Mouse (Mus musculus) left cerebral cortex, adult 9 months (tissue): ENCODE data around the gene Mosmo.

Experiments
- DNase-seq, 2 experiments: peaks; one replicate each; pipeline ENCODE4 v3.0.0; 2022; ENCODE audit warnings: low spot score in 2 of 2

The Mosmo gene

DNA sequence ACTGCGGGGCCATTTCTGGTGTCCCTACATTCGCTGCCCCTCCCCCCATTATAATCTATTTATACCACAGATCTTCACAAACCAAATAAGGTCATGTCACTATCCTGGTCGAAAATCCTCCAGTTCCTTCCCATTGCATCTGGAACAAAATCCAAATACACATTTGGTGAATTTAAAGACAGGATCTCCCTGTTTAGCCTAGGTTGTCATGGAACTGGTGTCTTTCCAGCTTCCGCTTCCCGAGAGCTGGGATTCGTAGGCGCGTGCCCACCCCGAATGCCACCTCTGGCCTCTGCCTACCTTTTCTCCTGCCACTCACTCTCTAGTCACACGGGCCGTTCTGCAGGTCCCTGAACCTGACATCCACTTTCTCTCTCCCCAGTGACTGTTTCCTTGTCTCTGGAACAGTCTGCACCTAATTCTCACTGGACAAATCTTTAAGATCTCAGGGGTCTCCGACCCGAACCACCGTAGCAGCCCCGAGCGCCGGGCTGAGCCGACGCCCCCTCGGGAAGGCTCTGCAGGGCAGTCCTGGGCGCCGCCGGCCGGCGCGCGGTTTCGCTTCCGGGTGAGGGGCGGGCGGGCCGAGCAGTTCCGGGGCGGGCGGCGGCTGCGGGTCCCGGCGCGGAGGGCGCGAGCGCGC, at the start of gene Mosmo:
Gene Mosmo, plus strand, starts transcription at position 618 of the 643 bp plus-strand sequence.
- DNase-seq: peak; percentile 25 to 49

DNA sequence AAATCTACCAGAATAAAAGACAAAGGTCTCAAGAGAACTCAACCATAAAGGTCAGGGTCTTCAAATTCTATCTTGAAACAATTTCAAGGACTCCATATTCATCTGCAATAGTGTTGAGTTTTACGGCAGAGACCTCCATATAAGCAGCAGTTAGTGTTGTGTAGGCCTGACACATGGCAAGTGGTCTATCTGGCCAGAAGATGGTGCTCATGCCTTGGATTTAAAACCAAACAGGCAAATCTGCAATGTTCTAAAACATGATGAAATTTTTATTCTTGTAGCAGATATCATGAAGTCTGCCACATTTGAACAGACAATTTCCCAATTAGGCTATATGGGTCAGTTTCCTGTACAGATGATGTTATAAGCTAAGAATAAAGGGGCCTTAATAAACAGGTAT, 44.9 kb upstream of the Mosmo start:
- DNase-seq: peak in 1 of 2 experiments; percentile 52

DNA sequence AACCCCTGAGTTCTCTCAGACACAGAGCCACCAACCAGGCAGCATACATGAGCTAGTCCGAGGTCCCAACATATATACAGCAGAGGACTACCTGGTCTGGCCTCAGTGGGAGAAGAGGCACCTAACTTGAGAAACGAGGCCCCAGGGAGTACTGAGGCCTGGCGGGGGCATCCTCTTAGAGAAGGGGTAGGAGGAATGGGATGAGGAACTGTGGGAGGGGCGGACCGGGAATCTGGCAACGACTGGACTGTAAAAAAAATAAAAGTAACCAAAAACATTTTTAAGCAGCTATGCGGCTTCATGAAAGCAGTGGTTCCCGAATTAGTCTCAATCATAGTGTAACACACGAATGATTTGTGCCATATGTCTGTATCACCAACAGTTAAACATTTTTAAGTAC, 43.1 kb upstream of the Mosmo start:
- DNase-seq: no peak

DNA sequence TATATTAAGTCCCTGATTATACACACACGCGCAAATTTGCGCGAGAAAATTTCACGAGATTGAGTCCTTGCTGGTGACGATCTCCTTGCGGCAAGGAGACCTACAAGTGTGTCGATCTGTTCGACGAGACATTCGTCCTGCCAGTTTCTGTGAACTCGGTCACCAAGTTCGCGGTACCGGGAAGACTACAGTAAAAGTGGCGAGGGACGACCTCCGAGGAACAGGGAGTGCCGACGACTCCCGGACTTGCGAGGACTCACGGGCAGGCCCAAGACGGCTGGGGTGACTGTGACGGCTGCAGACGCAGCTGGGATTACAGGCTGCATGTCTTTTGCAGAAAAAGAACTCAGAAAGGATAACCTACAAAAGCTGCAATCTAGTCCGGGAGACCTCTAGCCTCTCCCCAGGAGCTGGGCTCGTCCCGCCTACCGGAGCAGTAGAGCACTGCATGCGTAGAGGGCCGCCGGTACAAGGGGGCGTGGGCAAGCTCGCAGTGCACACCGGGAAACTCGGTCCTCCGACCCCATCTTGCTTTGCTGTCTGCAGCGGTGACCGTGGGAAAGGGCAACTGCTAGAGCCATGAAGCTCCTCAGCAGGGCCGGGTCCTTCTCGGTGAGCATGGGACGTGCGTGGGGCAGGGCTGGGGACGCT, 42.6 kb upstream of the Mosmo start, which contains the start of gene Uqcrc2:
Gene Uqcrc2, plus strand, starts transcription at position 466 of the 651 bp plus-strand sequence.
- DNase-seq: peak; percentile 52 to 84

DNA sequence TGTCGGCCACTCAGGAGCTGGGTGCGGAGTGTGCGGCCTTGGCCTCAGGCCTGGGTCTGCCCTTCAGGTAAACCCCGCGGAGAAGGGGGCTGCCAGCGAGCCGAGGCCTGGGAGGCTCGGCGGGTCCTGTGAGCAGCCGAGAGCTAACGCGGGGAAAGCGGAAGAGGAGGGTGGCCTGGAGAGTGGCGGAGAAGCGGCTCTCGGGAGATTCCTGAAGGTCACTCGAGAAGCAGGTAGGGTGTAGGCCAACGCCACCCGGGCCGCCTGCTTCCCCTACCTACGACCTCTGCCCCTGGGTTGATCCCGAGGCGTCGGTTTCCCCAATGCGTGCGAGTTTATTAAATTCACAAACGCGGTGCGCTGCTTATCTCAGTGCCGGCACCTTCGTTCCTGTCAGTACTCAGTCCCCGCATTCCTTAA, 42.0 kb upstream of the Mosmo start:
- no peak for DNase-seq

DNA sequence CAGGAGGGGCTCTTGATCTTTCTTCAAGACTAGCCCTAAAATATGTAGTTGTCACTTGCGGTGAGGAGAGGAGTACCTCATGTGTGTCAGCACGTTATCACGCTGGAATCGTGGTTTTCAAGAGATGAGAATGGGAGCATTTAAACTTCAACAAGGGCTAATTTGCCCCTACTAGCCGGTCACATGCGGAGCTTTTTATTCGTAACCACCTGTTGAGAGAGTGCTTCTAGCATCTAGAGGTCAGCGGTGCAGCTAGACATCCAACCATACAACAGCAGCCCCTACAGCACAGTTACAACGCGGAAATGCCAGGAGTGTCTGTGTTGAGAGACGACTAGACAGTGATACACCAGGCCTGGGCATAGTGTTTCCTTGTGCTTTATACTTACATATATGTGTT, 41.6 kb upstream of the Mosmo start:
- DNase-seq: no peak

DNA sequence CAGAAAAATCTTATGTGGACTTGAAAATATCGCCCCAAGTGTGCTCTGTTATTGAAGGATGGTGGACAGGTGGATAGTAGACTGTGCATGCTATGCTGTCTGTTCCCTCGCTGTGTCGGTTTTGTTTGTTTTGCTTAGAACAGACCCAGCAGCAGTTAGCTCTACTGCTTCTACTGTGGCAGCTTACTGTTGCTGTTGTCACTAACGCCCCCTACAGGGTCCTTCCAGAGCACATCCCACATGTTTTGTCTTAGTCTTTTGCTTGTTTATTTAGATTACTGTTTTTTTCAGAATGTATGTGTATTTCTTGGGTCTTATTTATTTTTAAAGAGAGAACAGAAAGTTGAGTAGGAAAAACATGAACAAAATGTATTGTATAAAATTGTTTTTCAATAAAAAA, 34.2 kb upstream of the Mosmo start:
- no peak for DNase-seq

DNA sequence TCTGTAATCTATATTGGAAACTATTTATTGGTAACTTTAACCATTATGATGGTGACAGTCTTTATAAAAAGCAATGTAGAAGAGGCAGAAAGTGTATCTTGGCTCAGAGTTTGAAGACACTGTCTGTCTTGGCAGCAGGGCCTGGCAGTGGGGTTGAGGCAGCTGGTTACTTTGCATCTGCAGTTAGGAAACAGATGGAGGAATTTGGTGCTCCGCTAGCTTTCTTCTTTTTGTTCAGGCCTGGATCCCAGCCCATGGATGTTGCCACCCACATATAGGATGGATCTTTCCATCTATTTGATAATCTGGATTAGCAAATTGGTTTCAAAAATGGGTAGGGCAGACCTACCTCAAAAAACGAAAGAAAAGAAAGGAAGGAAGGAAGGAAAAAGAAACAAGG, 29.6 kb upstream of the Mosmo start:
- peak; percentile 37 to 60 for DNase-seq

DNA sequence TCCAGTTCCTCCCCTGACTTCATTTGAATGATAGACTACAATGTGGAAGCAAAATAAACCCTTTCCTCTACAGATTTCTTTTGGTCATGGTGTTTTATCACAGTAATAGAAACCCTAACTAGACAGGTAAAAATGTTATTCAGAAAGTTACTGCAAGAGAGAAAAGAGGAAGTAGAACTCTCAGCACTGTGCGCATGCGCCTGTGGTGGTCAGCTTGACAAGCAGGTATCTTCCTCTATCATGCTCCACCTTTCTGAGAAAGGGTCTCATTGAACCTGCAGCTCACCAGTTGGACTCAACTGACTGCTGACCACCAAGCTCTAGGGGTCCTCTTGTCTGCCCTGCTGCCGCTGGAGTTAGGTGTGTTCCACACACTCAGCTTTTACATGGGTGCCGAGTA, 15.3 kb upstream of the Mosmo start:
- no peak for DNase-seq

DNA sequence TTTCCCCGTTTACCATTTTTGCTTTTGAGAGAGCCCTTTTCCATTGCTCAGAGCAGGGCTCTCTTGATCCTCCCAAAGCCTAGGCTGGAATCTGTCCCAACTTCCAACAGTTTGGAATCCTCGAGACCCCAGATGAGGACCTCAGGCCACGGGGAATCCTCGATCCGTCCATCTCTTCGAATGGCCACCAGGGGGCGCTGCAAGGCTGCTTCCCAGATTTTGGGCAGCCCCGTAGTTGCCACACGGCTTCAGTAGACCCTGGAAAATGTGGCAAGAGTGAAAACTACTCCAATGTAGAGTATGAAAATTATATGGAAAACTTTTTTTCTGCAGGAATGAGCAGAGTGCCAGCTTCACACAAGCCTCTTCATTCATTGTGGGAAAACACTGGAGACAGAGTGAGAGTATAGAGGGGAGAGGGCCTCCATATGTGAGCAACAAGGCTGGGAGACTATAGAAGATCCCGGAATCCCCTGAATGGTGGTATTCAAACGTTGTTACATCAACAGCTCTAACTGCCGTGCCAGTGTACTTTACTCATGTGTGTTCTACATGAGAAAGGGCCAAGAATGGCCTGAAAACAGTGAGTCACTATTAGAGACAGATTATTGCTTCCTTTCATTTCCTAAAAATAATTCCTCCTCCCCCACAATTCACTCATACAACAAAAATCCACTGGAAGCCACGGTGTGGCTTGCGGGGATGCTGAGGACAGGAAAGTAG, 7.1 kb upstream of the Mosmo start, which contains the start of gene Pdzd9:
Gene Pdzd9, minus strand, starts transcription at position 191 of the 723 bp plus-strand sequence.
- DNase-seq: peak in 1 of 2 experiments; percentile 62

DNA sequence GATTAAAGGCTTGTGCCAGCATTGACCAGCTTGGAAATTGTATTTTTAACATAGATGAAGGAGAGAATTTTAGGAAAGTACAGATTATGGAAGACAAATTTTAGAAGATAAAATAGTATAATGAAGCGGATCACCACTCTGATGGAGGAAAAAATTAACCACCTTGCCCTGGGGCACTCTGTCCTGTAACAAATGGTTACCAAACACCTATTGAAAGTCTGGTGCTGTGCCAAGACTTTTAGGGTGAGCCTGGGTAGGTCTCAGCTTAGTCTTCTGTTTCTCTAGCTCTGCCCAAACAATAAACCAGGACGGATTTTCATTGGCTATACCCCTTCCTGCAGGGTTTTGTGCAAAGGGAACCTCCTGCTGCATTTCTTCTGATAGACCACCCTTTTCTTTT, 6.1 kb upstream of the Mosmo start:
- no peak for DNase-seq

DNA sequence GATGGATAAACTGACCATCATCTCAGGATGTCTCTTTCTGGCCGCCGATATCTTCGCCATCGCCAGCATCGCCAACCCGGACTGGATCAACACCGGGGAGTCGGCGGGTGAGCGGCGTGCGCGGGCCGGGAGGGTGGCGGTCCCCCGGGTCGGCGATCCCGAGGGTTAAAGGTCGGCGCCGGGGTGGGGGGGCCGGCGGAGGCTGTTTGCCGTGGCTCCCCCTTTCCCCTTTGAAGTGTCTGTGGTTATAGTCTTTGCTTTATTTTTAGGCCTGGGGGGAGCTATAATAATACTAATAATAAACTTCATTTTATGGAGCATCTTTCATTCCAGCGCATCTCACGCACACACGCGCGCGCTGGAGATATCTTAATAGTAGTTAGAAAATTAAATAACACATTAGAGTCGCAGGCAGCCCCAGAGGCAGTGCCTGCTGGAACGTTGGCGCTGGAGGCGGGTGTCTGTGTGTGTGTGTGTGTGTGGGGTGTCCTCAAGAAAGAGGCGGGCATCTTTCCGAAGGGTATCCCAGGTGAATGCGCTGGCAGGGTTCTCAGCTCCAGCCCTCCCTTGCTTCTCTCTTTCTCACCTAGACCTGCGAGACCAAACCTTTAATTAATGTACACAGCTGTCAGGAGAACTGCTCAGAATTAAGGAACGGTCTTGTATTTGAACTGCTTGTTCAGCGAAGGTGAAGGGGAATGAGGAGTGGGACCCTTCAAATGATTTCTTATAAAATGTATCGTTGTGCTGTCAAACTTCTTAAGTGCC, 530 bp downstream of the Mosmo start:
- DNase-seq: peak in 1 of 2 experiments; percentile 39

DNA sequence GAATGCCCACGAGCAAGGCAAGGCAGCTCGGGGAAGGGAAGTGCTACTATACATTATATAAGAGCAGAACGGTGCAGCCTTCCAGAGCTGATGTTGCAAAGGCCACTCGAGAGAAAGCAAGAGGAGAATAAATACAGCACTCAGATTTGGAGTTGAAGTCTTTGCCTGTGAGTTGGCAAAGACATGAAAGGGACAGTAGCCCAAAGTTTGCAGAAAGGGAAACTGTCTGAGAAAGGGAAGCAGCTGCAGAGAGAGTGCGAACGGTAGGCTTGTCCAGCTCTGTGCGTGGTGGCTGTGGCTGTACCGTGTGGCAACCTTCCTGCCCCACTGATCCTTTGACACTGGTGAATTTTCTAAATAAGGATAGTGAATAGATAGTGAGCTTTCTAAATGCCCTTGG, 1.6 kb downstream of the Mosmo start:
- DNase-seq: no peak

DNA sequence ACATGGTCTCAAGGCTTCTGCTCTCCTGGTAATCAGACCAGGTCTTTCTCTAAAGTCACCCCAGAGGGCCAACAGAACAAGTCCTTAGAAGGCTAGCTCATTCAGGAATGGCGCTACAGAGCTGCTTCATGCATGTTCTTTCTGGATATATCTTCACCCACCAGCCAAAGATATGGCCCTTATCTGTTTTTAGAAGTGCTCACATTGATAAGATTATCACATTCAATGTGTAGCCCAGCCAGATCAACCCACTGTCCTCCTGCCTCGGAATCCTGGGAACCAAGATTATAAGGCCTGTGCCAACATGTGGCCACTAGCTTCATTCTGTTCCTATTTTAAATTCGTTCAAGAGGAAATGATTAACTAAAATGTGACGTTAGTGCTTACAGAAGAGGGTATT, 4.6 kb downstream of the Mosmo start:
- DNase-seq: no peak

DNA sequence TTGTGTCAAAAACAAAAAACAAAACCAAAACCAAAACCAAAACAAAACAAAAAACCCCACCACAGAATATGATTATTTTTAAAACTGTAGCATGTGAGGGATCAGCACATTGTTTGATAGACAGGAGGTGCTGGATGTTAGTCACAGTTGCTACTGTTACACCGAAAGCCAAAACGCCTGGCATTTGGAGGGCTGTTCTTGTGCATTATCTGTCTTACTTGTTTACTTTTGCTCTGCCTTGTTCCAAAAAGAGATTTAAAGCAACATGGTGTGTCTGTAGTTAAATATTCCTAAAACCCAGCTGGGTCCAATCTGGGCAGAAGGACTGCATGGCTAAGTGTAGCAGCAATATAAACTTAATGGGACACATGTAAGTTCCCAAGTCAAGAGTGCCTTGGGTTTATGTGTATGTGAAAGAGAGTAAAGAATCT, 7.3 kb downstream of the Mosmo start:
- no peak for DNase-seq

DNA sequence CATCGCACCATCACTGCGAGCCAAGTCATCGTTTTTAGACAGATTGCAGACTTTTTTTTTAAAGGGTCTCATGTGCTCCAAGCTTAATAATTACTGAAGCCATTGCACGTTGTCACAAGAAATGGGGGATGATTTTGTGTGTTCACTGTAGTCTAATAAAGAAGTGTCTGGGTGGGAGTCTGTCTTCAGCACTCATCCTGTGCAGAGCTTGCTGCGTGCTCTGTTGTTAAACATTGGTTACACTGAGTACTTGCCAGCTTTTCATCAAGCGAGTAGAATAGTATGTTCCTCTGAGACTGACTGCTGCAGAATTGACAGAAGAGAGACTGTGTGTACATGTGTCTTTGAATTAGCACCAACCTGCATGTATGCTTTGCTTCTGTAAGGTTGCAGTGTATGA, 7.8 kb downstream of the Mosmo start:
- no peak for DNase-seq

DNA sequence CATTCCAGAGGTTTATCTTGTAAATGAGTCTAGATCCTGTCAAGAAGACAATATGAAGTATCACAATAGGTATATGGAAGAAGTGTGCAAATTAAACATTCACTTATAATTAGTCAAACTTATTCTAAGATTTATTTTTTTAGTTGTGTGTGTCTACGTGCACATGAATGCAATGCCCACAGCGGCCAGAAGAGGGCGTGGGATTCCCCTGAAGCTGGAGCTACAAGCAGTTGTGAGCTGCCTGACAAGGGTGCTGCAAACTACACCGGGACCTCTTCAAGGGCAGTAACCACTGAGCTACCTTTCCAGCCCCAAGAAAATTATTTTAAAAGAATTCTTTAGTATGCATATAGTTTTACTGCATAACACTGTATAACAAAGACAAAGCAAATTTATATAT, 13.2 kb downstream of the Mosmo start:
- no peak for DNase-seq

DNA sequence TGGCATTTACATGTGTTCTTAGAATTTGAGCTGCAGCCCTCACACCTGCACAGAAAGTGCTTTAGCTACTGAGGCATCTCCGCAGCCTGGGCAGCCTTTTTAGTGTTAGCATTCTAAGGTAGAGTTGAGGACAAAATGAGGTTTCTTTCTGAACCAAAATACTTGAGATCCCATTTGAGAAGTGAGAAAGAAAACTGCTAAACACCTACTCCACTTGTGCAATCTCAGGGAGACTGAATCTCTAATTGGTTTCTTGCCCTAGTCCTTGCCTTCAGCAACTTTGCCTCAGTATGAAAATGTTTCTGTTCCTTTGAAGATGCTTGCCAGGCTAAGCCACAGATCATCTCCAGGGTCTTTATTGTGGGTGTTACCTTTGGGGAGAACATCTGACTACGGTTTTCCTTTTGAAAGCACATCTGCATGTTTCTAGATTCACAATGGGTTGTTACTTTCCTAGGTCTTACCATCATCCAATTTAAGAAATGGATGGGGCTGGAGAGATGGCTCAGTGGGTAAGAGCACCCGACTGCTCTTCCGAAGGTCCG, 16.5 kb downstream of the Mosmo start:
- DNase-seq: no peak

DNA sequence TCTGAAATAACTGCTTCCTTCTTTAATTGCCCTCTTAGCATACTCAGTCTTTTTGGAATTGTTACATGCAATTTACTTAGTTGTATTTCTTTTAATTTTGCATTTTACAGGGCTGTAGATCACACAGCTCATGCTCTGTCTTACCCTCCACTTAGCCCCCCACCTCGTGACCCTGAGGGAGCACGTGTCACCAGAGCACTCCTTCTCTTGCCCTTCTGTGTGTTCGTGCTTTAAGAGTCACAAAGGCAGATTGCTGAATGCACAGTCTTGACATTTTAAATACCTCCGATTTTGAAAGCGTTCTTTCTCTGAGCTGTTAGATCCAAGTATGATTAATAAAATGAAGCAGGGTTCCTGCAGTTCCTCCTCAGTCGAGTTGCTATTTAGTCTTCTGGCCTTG, 17.8 kb downstream of the Mosmo start:
- DNase-seq: no peak

DNA sequence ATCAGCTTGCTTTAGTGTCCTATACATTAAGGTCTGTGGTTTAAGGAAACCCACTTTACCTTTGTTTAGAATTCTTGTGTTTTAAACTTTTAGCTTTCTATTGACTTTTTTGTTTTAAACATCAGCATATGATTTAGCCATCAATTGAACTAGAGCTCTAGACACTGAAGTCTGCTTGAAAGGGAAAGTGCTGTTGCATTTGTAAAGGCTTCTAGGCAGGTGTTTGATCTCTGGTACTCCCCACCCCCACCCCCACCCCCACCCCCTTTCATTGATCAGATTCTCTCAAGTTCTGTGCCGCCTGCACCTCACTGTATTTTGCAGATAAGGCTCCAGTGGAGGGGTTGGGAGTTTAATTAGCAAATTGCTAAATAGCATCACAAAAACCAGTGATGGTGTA, 18.2 kb downstream of the Mosmo start:
- DNase-seq: no peak

DNA sequence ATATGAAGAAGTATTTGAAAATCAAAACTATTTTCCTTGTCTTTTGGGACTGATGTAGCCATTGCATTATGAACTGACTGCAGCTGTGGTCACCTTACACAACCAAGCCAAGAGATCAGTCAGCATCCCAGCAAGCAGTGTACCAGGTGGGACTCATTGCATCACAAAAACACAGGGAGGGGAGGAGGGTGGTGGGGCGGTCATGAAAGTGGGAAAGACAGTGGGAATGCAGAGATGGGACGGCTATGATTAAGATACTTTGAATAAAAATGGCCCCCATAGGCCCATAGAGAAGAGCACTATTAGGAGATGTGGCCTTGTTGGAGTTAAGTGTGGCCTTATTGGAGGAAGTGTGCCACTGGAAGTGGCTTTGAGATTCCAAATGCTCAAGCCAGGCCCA, 18.9 kb downstream of the Mosmo start:
- DNase-seq: no peak

DNA sequence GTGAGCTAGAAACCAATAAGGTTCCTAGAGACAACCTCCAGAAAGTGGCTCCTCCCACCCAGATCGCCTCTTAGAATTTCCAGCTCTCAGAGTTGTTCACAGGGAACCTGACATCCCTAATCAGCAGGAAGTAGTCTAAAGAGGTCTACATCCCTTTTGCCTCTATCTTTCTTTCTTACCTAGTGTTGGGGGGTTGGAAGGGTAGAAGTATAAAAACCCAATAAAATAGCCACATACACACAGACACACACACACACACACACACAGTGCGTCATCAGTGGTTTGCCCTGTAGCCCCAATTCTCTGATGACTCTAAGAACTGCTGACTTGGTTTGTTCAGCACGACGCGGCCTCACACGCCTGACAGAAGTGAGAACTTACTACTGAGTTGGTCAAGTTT, 22.2 kb downstream of the Mosmo start:
- DNase-seq: no peak
